Mouse (Mus musculus): ENCODE measurements around the gene Heatr6. TPM values are rescaled to one million over a fixed set of nuclear protein-coding genes. Genes with fewer than 3 reads are reported as not detected.

Gene Heatr6
- polyA plus RNA-seq, 1 experiment from 2014 or later, result 21.1 TPM

- no peaks in the 10 kb centered on the region for H3K9me3 ChIP-seq
- H3K36me3 ChIP-seq, result no peaks in the 10 kb centered on the region
- H3K4me2 ChIP-seq, result no peak overlapping the region
- H3K27me3 ChIP-seq (replicated peaks), result no peaks in the 10 kb centered on the region
- H3K9ac ChIP-seq, result no peak overlapping the region
- no peak for ATAC-seq (ENCODE audit: insufficient read depth, low FRiP score, low read depth)
- H3K4me1 ChIP-seq, result peaks cover 4% of the 10 kb centered on the region
- H3K27ac ChIP-seq, result no peak overlapping the region
- H3K4me3 ChIP-seq (replicated peaks), result no peak overlapping the region
- 74% methylated on average over 6 of the region's 6 CpGs for WGBS
Measured at GRCm38 (mm10) chr11:83817048-83817447, 63.6 kb downstream of the Heatr6 start.

DNA sequence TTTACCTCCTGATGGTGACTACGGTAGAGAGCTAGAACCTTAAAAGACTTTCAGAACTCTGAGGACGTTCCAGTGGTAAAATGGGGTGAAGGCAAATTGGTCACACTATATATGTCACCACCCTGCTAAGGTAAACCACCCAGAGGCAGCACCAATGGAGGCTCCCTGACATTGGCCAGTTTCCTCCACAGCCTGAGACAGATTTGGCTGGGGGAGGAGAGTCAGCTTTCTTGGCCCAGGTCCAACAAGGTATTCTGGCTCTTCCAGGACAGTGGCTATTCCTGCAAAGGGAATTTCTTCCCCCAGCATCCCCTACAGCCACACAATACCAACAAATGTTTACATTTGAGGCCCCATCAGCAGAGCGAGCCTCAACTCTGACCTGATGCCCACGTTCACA, 64.5 kb downstream of the Heatr6 start:
- no peak overlapping the region for H3K27ac ChIP-seq
- no peak for ATAC-seq (ENCODE audit: insufficient read depth, low FRiP score, low read depth)
- 56% methylated on average over 4 of the region's 4 CpGs for WGBS

DNA sequence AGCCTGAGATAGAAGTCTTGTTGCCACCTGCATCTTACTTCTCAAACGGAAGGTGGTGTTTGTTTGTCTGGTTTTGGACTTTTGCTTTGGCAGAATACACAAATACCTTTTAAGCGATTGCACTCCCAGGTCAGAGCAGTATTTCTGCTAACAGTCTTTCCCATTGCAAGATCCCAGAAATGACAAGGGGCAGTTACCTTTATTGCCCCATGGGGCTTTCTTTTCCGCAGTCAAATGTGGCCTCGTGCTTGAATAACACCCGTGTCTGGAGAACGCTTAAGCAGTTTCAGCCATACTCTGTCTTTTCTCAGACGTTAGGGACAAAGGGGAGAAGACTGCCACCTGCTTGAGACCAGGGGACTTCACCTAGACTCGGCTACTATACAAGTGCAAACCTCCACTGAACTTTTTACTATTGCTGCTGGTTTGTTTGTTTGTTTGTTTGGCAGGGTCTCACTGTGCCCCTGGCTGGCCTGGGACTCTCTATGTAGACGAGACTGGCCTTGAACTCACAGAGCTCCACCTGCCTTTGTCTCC, 65.2 kb downstream of the Heatr6 start:
- Histone ChIP-seq H3K9ac (no peak overlapping the region), H3K27me3 (replicated peaks) (no peaks in the 10 kb centered on the region), H3K4me2 (no peak overlapping the region), H3K4me1 (peaks cover 4% of the 10 kb centered on the region), H3K36me3 (no peaks in the 10 kb centered on the region), H3K27ac (no peak overlapping the region), H3K9me3 (no peaks in the 10 kb centered on the region), H3K4me3 (replicated peaks) (no peak overlapping the region)
- 54% methylated on average over 9 of the region's 9 CpGs for WGBS
- ATAC-seq (ENCODE audit: insufficient read depth, low FRiP score, low read depth), result no peak

More for the DNA sequence above, 64.5 kb downstream of the Heatr6 start:
- H3K4me3 ChIP-seq (replicated peaks), result no peak overlapping the region
- H3K9me3 ChIP-seq, result no peaks in the 10 kb centered on the region
- H3K27me3 ChIP-seq (replicated peaks), result no peaks in the 10 kb centered on the region
- H3K4me1 ChIP-seq, result peaks cover 4% of the 10 kb centered on the region
- H3K36me3 ChIP-seq, result no peaks in the 10 kb centered on the region
- no peak overlapping the region for H3K9ac ChIP-seq
- no peak overlapping the region for H3K4me2 ChIP-seq

DNA sequence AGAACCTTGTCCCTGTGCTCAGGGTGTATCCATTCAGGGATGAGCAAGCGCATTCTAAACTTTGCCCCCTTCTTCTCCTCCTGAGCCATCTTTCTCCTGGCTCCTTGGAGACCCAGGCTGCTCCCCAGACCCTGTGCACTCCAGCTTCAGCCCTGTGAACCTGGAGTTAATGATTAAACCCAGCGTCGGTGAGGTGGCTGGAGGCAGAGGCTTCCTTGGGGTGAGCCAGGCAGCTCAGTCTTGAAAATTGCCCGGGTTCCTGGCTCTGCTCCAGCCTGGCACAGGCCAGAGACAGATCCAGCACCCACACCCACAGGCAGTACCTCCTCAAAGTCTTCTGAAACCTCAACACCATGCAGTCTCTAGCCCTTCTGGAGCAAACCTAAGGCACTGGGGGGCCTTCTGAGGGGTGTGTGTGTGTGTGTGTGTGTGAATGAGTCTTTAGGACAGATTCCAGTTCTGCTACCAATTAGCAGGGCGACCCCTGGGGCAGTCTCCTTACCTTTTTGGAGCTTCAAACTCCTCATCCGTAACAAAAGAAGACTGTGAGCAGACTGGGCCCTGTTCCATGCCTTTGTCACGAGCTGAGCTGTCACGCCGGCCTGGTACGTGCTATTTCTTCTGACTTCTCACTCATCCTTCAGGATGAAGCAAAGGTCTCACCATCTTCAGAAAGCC, 66.4 kb downstream of the Heatr6 start:
- H3K9ac ChIP-seq, result no peak overlapping the region

GRCm38 (mm10) chr11:83826142-83826541, 72.6 kb downstream of the Heatr6 start:
- Histone ChIP-seq H3K36me3 (no peaks in the 10 kb centered on the region), H3K27me3 (replicated peaks) (no peaks in the 10 kb centered on the region), H3K9me3 (no peaks in the 10 kb centered on the region), H3K4me2 (no peak overlapping the region), H3K27ac (no peak overlapping the region), H3K9ac (no peak overlapping the region), H3K4me1 (no peaks in the 10 kb centered on the region), H3K4me3 (replicated peaks) (no peak overlapping the region)
- no peak for ATAC-seq (ENCODE audit: insufficient read depth, low FRiP score, low read depth)
- WGBS, result 87% methylated on average over 3 of the region's 3 CpGs

More for the DNA sequence above, 66.4 kb downstream of the Heatr6 start:
- no peaks in the 10 kb centered on the region for H3K36me3 ChIP-seq
- no peak overlapping the region for H3K4me3 ChIP-seq (replicated peaks)
- peak overlapping the region; percentile 62 for H3K27ac ChIP-seq
- H3K27me3 ChIP-seq (replicated peaks), result no peaks in the 10 kb centered on the region
- no peaks in the 10 kb centered on the region for H3K9me3 ChIP-seq
- ATAC-seq (ENCODE audit: insufficient read depth, low FRiP score, low read depth), result peak; percentile 87
- peaks cover 4% of the 10 kb centered on the region for H3K4me1 ChIP-seq
- 48% methylated on average over 10 of the region's 10 CpGs for WGBS
- H3K4me2 ChIP-seq, result no peak overlapping the region

- no peak for ATAC-seq (ENCODE audit: insufficient read depth, low FRiP score, low read depth)
- H3K9ac ChIP-seq, result no peak overlapping the region
- H3K4me1 ChIP-seq, result no peaks in the 10 kb centered on the region
- H3K9me3 ChIP-seq, result no peaks in the 10 kb centered on the region
- H3K4me2 ChIP-seq, result no peak overlapping the region
- H3K4me3 ChIP-seq (replicated peaks), result no peak overlapping the region
- 83% methylated on average over 8 of the region's 8 CpGs for WGBS
- H3K27me3 ChIP-seq (replicated peaks), result no peaks in the 10 kb centered on the region
- no peaks in the 10 kb centered on the region for H3K36me3 ChIP-seq
- H3K27ac ChIP-seq, result no peak overlapping the region
Measured at GRCm38 (mm10) chr11:83828553-83829142, 75.2 kb downstream of the Heatr6 start.

GRCm38 (mm10) chr11:83832389-83832788, 78.9 kb downstream of the Heatr6 start:
- no peak overlapping the region for H3K4me2 ChIP-seq
- H3K4me3 ChIP-seq (replicated peaks), result no peak overlapping the region
- ATAC-seq (ENCODE audit: insufficient read depth, low FRiP score, low read depth), result no peak
- H3K9me3 ChIP-seq, result no peaks in the 10 kb centered on the region
- H3K9ac ChIP-seq, result no peak overlapping the region
- H3K27me3 ChIP-seq (replicated peaks), result no peaks in the 10 kb centered on the region
- no peaks in the 10 kb centered on the region for H3K4me1 ChIP-seq
- H3K27ac ChIP-seq, result no peak overlapping the region
- 47% methylated on average over 8 of the region's 8 CpGs for WGBS
- no peaks in the 10 kb centered on the region for H3K36me3 ChIP-seq

Other genes starting within 250 kb of the Heatr6 start
- not detected in 2 replicates for gene Heatr9, start 231.5 kb upstream of the Heatr6 start, polyA plus RNA-seq (2015; fragmentation: Nextera tagmentation; extraction: Ambion mirVana)
- gene Ccl5, start 223.2 kb upstream of the Heatr6 start, polyA plus RNA-seq (2015; fragmentation: Nextera tagmentation; extraction: Ambion mirVana), result 1.6 and 1.7 TPM in 2 replicates
- 12.9 and 14.2 TPM in 2 replicates for gene Ccl9, start 175.1 kb upstream of the Heatr6 start, polyA plus RNA-seq (2015; fragmentation: Nextera tagmentation; extraction: Ambion mirVana)
- 12.5 and 16.1 TPM in 2 replicates for gene Ccl6, start 160.6 kb upstream of the Heatr6 start, polyA plus RNA-seq (2015; fragmentation: Nextera tagmentation; extraction: Ambion mirVana)
- not detected in 2 replicates for gene Rpl9-ps1, start 108.1 kb upstream of the Heatr6 start, polyA plus RNA-seq (2015; fragmentation: Nextera tagmentation; extraction: Ambion mirVana)
- gene Ccl3, start 104.3 kb upstream of the Heatr6 start, polyA plus RNA-seq (2015; fragmentation: Nextera tagmentation; extraction: Ambion mirVana), result 0.66 and 1.0 TPM in 2 replicates
- gene Ccl4, start 91.1 kb upstream of the Heatr6 start, polyA plus RNA-seq (2015; fragmentation: Nextera tagmentation; extraction: Ambion mirVana), result 0.21 and 0.71 TPM in 2 replicates
- 4.7 and 6.0 TPM in 2 replicates for gene Wfdc17, start 49.7 kb upstream of the Heatr6 start, polyA plus RNA-seq (2015; fragmentation: Nextera tagmentation; extraction: Ambion mirVana)
- gene Wfdc18, start 44.7 kb upstream of the Heatr6 start, polyA plus RNA-seq (2015; fragmentation: Nextera tagmentation; extraction: Ambion mirVana), result 0.57 and 0.66 TPM in 2 replicates
- 8.1 and 9.1 TPM in 2 replicates for gene Wfdc21, start 6.8 kb upstream of the Heatr6 start, polyA plus RNA-seq (2015; fragmentation: Nextera tagmentation; extraction: Ambion mirVana)
- gene Hnf1b, start 96.4 kb downstream of the Heatr6 start, polyA plus RNA-seq (2015; fragmentation: Nextera tagmentation; extraction: Ambion mirVana), result 6.0 and 8.0 TPM in 2 replicates
- 30.4 and 31.0 TPM in 2 replicates for gene Ddx52, start 188.4 kb downstream of the Heatr6 start, polyA plus RNA-seq (2015; fragmentation: Nextera tagmentation; extraction: Ambion mirVana)
- gene Synrg, start 210.7 kb downstream of the Heatr6 start, polyA plus RNA-seq (2015; fragmentation: Nextera tagmentation; extraction: Ambion mirVana), result 11.0 and 12.3 TPM in 2 replicates